Mouse (Mus musculus) CD8-positive naive resting alpha-beta T cell, adult 2 months (primary cell): ENCODE measurements around the gene Dpp6.

Source experiments
- DNase-seq, 2 experiments: peaks; one replicate each; pipeline ENCODE4 v3.0.0; 2022; ENCODE audit warnings: low read depth in 2 of 2, low spot score in 2 of 2

The Dpp6 gene

GRCm38 (mm10) chr5:26945169-26945920, 128.3 kb downstream of the Dpp6 start:
- DNase-seq, result no peak

- no peak for DNase-seq
Observed at GRCm38 (mm10) chr5:26969941-26970590, 153.1 kb downstream of the Dpp6 start.

GRCm38 (mm10) chr5:26973166-26973565, 156.2 kb downstream of the Dpp6 start:
- no peak for DNase-seq

GRCm38 (mm10) chr5:26979348-26979747, 162.3 kb downstream of the Dpp6 start:
- no peak for DNase-seq

- DNase-seq, result no peak
Observed at GRCm38 (mm10) chr5:26979755-26980154, 162.8 kb downstream of the Dpp6 start.

- no peak for DNase-seq
Observed at GRCm38 (mm10) chr5:26985114-26985513, 168.1 kb downstream of the Dpp6 start.

- DNase-seq, result no peak
Observed at GRCm38 (mm10) chr5:26991587-26991986, 174.6 kb downstream of the Dpp6 start.

- no peak for DNase-seq
Observed at GRCm38 (mm10) chr5:27003537-27003936, 186.5 kb downstream of the Dpp6 start.

GRCm38 (mm10) chr5:27009157-27009556, 192.2 kb downstream of the Dpp6 start:
- no peak for DNase-seq

GRCm38 (mm10) chr5:27010582-27010981, 193.6 kb downstream of the Dpp6 start:
- DNase-seq, result no peak

GRCm38 (mm10) chr5:27018314-27018956, 201.4 kb downstream of the Dpp6 start:
- DNase-seq, result no peak

- no peak for DNase-seq
Observed at GRCm38 (mm10) chr5:27028611-27029010, 211.6 kb downstream of the Dpp6 start.

- no peak for DNase-seq
Observed at GRCm38 (mm10) chr5:27029784-27030183, 212.8 kb downstream of the Dpp6 start.

GRCm38 (mm10) chr5:27034858-27035257, 217.9 kb downstream of the Dpp6 start:
- no peak for DNase-seq

- DNase-seq, result no peak
Observed at GRCm38 (mm10) chr5:27035291-27035690, 218.3 kb downstream of the Dpp6 start.

GRCm38 (mm10) chr5:27035891-27036290, 218.9 kb downstream of the Dpp6 start:
- DNase-seq, result no peak

- no peak for DNase-seq
Observed at GRCm38 (mm10) chr5:27037796-27038195, 220.8 kb downstream of the Dpp6 start.

- DNase-seq, result no peak
Observed at GRCm38 (mm10) chr5:27048167-27048566, 231.2 kb downstream of the Dpp6 start.

- DNase-seq, result no peak
Observed at GRCm38 (mm10) chr5:27048926-27049325, 231.9 kb downstream of the Dpp6 start.

GRCm38 (mm10) chr5:27049341-27050091, 232.5 kb downstream of the Dpp6 start:
- no peak for DNase-seq

GRCm38 (mm10) chr5:27051250-27051649, 234.2 kb downstream of the Dpp6 start:
- no peak for DNase-seq
